Mouse (Mus musculus): ENCODE measurements around the gene Herc2.

DNA sequence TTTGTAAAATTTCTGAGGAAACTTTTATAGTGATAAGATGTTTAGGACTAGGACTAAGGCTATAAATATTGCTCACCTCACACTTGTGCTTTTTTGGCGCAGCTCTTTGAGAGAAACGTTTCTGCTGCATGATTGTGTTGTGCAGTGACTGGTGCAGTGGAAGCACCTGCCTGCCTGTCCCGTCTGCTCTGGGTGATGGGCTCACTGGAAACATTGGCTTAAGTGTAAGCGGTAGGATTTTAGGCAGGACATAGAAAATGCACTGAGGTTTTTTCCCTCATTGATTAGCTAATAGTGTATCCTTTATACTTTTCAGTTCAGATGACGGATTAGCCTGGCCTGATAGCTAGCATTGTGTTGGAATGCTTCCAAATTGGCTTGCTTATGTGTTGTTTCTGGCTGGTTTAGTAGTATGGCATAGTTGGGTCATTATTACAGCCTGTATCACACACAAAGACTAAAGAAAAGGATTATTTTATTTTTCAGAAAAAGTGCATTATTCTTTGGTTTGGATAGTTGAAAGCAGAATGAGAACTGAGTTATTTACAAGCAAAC, 52.4 kb downstream of the Herc2 start:
- TF ChIP-seq CTCF (IDR thresholded peaks at IDR 0.05; ENCODE audit: low read depth, low read length) (no peak), POLR2AphosphoS5 (IDR thresholded peaks at IDR 0.05; ENCODE audit: insufficient replicate concordance, low read depth, low read length) (no peak), GATA2 (IDR thresholded peaks at IDR 0.05; ENCODE audit: borderline replicate concordance, low read depth, low read length) (no peak)
